Mouse (Mus musculus): ENCODE results near the gene Defb20. TPM values are rescaled to one million over a fixed set of nuclear protein-coding genes. Genes with fewer than 3 reads are reported as not detected.

Defb20 gene
- polyA plus RNA-seq, 1 experiment from 2014 or later = not detected

DNA sequence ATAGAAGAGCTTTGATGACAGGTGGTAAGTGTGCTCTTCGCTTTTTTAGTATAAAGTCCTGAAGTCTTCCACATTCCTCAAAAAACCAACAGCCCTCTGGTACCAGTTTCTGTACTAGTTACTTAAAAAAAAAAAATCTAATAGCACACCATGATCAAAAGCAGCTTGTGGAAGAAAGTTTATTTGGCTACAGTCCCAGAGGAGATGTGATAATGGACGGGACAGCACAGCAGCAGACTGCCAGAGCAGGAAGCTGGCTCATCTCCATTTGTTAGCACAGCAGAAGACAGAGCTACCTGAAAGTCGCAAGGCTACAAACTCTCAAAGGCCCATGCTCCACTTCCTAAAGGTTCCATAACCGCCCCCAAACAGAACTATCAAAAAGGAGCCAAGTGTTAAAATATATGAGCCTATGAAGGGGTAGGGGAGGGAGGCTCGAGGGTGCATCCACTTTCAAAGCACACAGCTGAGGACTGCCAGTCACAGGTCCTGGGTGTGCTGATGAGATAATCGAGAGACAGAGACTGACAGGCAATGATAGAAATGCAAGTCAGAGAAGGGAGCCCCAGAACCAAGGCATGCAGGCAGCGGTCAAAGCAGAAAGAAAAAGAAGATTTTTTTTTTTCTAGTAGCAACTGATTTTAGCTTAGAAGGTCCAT lies 23.5 kb downstream of the Defb20 start:
- Histone ChIP-seq H3K27me3 (no peaks in the 10 kb centered on the region), H3K4me1 (replicated peaks) (0 out of 2 replicates have a peak, but pooled peaks cover 5% of the 10 kb centered on the region), H3K4me2 (no peak overlapping the region), H3K9ac (no peak overlapping the region), H3K36me3 (no peaks in the 10 kb centered on the region), H3K27ac (no peak overlapping the region), H3K4me3 (no peak overlapping the region), H3K9me3 (replicated peaks) (no peaks in the 10 kb centered on the region)
- 48% methylated on average over 7 of the region's 7 CpGs for WGBS
- ATAC-seq (replicated peaks; ENCODE audit: insufficient number of reproducible peaks, insufficient read depth, low FRiP score, low read depth) = no peak

DNA sequence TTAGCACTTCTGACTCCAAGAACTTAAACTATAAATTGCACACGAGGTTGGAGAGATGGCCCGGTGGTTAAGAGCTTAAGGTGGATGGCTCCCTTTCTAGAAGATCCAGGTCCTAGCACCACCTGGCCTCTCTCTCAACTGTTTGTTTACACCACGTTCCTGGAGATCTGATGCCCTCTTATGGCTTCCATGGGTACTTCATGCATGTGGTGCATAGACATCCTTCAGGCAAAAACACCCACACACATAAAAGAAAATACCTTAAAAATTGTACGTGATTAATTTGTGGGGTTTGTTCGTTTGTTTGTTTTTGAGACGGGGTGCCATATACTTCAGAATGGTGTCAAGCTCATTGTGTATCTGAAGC lies 24.0 kb downstream of the Defb20 start:
- H3K4me2 ChIP-seq = no peak overlapping the region
- WGBS = 79% methylated on average over 6 of the region's 6 CpGs
- no peak for ATAC-seq (replicated peaks; ENCODE audit: insufficient number of reproducible peaks, insufficient read depth, low FRiP score, low read depth)

DNA sequence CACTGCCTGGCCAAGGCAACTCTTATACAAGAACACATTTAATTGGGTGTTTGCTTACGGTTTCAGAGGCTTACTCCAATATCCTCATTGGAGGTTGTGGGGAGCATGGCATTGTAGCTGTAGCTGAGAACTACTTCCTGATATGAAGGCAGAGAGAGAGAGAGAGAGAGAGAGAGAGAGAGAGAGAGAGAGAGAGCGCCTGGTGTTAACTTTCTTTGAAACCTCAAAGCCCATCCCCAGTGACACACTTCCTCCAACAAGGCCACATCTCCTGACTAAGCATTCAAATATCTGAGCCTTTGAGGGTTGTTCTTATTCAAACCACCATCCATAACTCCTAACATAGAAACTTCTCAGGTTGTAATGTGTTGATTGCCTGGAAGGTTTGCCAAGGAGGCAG lies 27.1 kb downstream of the Defb20 start:
- no peak overlapping the region for H3K27ac ChIP-seq
- no peak overlapping the region for H3K9ac ChIP-seq
- no peak overlapping the region for H3K4me2 ChIP-seq
- H3K9me3 ChIP-seq (replicated peaks) = no peaks in the 10 kb centered on the region
- H3K4me1 ChIP-seq (replicated peaks) = 0 out of 2 replicates have a peak, but pooled peaks cover 5% of the 10 kb centered on the region
- H3K36me3 ChIP-seq = no peaks in the 10 kb centered on the region
- 72% methylated on average over 2 of the region's 2 CpGs for WGBS
- H3K27me3 ChIP-seq = no peaks in the 10 kb centered on the region; the same call in 1 of the 2 replicates
- no peak for ATAC-seq (replicated peaks; ENCODE audit: insufficient number of reproducible peaks, insufficient read depth, low FRiP score, low read depth)
- no peak overlapping the region for H3K4me3 ChIP-seq

More for the DNA sequence above, 24.0 kb downstream of the Defb20 start:
- Histone ChIP-seq H3K9me3 (replicated peaks) (no peaks in the 10 kb centered on the region), H3K27me3 (no peaks in the 10 kb centered on the region), H3K4me1 (replicated peaks) (0 out of 2 replicates have a peak, but pooled peaks cover 5% of the 10 kb centered on the region), H3K36me3 (no peaks in the 10 kb centered on the region), H3K27ac (no peak overlapping the region), H3K4me3 (no peak overlapping the region), H3K9ac (no peak overlapping the region)

DNA sequence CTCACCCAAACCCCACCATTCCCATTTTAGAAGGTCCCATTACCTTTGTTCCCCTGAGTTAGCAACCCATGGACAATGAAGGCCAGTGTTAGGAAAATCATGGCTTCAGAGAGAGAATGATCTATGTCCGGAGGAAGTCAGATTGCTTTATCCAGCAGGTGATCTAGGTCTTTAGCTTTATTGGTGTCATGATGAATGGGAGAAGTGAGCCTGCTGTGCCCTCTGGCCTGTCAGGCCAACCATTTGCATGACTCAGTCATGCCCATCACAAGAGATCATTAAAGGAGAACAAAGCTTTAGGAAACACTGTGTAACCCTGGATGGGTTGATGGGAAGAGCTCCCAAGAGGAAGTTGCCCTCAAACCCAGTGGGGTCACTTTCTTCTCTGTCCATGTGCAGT lies 34.7 kb downstream of the Defb20 start, which contains the start of gene Defb26:
Gene Defb26, minus strand, starts transcription at position 101 of the 400 bp plus-strand sequence.
- no peak within 1 kb of the TSS for H3K4me2 ChIP-seq
- no peaks in the 10 kb centered on the region for H3K36me3 ChIP-seq
- 85% methylated on average over 1 of the region's 1 CpGs for WGBS
- ATAC-seq (replicated peaks; ENCODE audit: insufficient number of reproducible peaks, insufficient read depth, low FRiP score, low read depth) = no peak
- no peaks in the 10 kb centered on the region for H3K4me1 ChIP-seq (replicated peaks)
- peaks cover 3% of the 10 kb centered on the region; the same call in 1 of the 2 replicates for H3K27me3 ChIP-seq
- H3K4me3 ChIP-seq = no peak within 1 kb of the TSS
- no peaks in the 10 kb centered on the region for H3K9me3 ChIP-seq (replicated peaks)
- H3K27ac ChIP-seq = no peak within 1 kb of the TSS
- H3K9ac ChIP-seq = no peak within 1 kb of the TSS

DNA sequence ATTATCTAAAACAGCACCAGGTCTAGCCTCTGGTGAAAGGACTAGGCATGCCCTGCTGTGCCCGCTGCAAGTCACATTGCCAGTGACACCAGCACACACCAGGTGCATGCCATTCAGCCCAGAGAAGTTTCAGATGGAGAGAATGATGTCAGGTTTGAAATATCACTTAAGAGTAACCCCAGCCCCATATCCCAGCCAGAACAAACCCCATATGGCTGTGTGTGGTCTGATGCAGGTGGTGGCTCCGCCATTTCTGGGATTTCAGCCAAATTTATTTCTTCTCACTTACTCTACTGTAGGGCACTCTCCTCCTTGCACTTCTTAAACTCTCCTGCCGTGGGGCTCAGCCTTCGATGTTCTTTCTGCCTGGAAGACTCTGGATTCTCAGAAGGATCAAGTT lies 39.2 kb downstream of the Defb20 start:
- ATAC-seq (replicated peaks; ENCODE audit: insufficient number of reproducible peaks, insufficient read depth, low FRiP score, low read depth) = no peak
- no peak overlapping the region for H3K9ac ChIP-seq
- no peak overlapping the region for H3K4me3 ChIP-seq
- no peak overlapping the region for H3K27ac ChIP-seq
- no peaks in the 10 kb centered on the region for H3K4me1 ChIP-seq (replicated peaks)
- no peaks in the 10 kb centered on the region for H3K9me3 ChIP-seq (replicated peaks)
- H3K4me2 ChIP-seq = no peak overlapping the region
- 67% methylated on average over 4 of the region's 4 CpGs for WGBS
- H3K36me3 ChIP-seq = no peaks in the 10 kb centered on the region
- 0 out of 2 replicates have a peak, but pooled peaks cover 3% of the 10 kb centered on the region for H3K27me3 ChIP-seq

DNA sequence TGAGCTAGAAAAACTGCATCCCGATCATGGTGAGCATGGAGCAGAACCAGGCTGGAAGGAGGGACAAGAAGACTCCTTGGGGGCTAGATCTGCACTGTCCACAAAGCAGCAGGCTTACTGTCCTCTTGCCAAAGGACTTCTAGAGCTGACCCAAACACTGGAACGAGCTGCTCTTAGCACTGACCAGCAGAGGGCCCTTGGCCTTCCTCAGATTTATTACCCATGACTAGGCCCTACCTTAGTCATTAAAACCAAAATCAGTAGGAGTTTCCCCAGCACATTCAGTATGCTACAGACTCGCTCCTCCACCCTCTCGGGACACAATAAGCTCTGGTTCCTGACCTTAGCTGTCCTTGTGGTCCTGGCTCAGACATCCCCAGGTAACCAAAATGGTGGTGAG lies 41.1 kb downstream of the Defb20 start, which contains the start of gene Defb28:
Gene Defb28, plus strand, starts transcription at position 275 of the 400 bp plus-strand sequence.
- H3K4me1 ChIP-seq (replicated peaks) = no peaks in the 10 kb centered on the region
- ATAC-seq (replicated peaks; ENCODE audit: insufficient number of reproducible peaks, insufficient read depth, low FRiP score, low read depth) = no peak

More for the DNA sequence above, 41.1 kb downstream of the Defb20 start, which contains the start of gene Defb28:
- no peak within 1 kb of the TSS for H3K27ac ChIP-seq
- H3K27me3 ChIP-seq = no peaks in the 10 kb centered on the region
- no peak within 1 kb of the TSS for H3K9ac ChIP-seq
- no peaks in the 10 kb centered on the region for H3K36me3 ChIP-seq
- H3K4me3 ChIP-seq = no peak within 1 kb of the TSS
- no peak within 1 kb of the TSS for H3K4me2 ChIP-seq
- H3K9me3 ChIP-seq (replicated peaks) = no peaks in the 10 kb centered on the region
- WGBS = 78% methylated on average over 4 of the region's 4 CpGs

Other genes with a start within 250 kb of the Defb20 start
- gene Tbc1d20, start 183.2 kb upstream of the Defb20 start, polyA plus RNA-seq (2015; fragmentation: Nextera tagmentation; extraction: Ambion mirVana) = 28.8 and 35.4 TPM in 2 replicates
- 54.3 and 79.1 TPM in 2 replicates for gene Rbck1, start 144.4 kb upstream of the Defb20 start, polyA plus RNA-seq (2015; fragmentation: Nextera tagmentation; extraction: Ambion mirVana)
- gene Trib3, start 133.0 kb upstream of the Defb20 start, polyA plus RNA-seq (2015; fragmentation: Nextera tagmentation; extraction: Ambion mirVana) = 2.9 and 3.1 TPM in 2 replicates
- 1.6 and 2.1 TPM in 2 replicates for gene Nrsn2, start 100.4 kb upstream of the Defb20 start, polyA plus RNA-seq (2015; fragmentation: Nextera tagmentation; extraction: Ambion mirVana)
- 6.5 and 7.0 TPM in 2 replicates for gene Sox12, start 79.0 kb upstream of the Defb20 start, polyA plus RNA-seq (2015; fragmentation: Nextera tagmentation; extraction: Ambion mirVana)
- 30.8 and 31.7 TPM in 2 replicates for gene Zcchc3, start 62.0 kb upstream of the Defb20 start, polyA plus RNA-seq (2015; fragmentation: Nextera tagmentation; extraction: Ambion mirVana)
- 2.0 and 2.4 TPM in 2 replicates for gene 6820408C15Rik, start 61.5 kb upstream of the Defb20 start, polyA plus RNA-seq (2015; fragmentation: Nextera tagmentation; extraction: Ambion mirVana)
- gene Defb23, start 12.4 kb upstream of the Defb20 start, polyA plus RNA-seq (2015; fragmentation: Nextera tagmentation; extraction: Ambion mirVana) = not detected in 2 replicates
- not detected in 2 replicates for gene Defb22, start 13.1 kb downstream of the Defb20 start, polyA plus RNA-seq (2015; fragmentation: Nextera tagmentation; extraction: Ambion mirVana)
- not detected in 2 replicates for gene Defb26, start 34.6 kb downstream of the Defb20 start, polyA plus RNA-seq (2015; fragmentation: Nextera tagmentation; extraction: Ambion mirVana)
- gene Defb28, start 41.2 kb downstream of the Defb20 start, polyA plus RNA-seq (2015; fragmentation: Nextera tagmentation; extraction: Ambion mirVana) = not detected in 2 replicates
- not detected in 2 replicates for gene Defb29, start 63.0 kb downstream of the Defb20 start, polyA plus RNA-seq (2015; fragmentation: Nextera tagmentation; extraction: Ambion mirVana)
- not detected in 2 replicates for gene Gm17416, start 92.3 kb downstream of the Defb20 start, polyA plus RNA-seq (2015; fragmentation: Nextera tagmentation; extraction: Ambion mirVana)
- gene Defb21, start 95.7 kb downstream of the Defb20 start, polyA plus RNA-seq (2015; fragmentation: Nextera tagmentation; extraction: Ambion mirVana) = not detected in 2 replicates
- 0.57 and 0.88 TPM in 2 replicates for gene Defb19, start 103.2 kb downstream of the Defb20 start, polyA plus RNA-seq (2015; fragmentation: Nextera tagmentation; extraction: Ambion mirVana)
- gene Defb45, start 122.3 kb downstream of the Defb20 start, polyA plus RNA-seq (2015; fragmentation: Nextera tagmentation; extraction: Ambion mirVana) = not detected in 2 replicates
- gene Defb36, start 127.3 kb downstream of the Defb20 start, polyA plus RNA-seq (2015; fragmentation: Nextera tagmentation; extraction: Ambion mirVana) = not detected in 2 replicates
- gene Defb25, start 146.0 kb downstream of the Defb20 start, polyA plus RNA-seq (2015; fragmentation: Nextera tagmentation; extraction: Ambion mirVana) = 0.77 and 0.86 TPM in 2 replicates
- 12.1 and 12.7 TPM in 2 replicates for gene Rem1, start 149.9 kb downstream of the Defb20 start, polyA plus RNA-seq (2015; fragmentation: Nextera tagmentation; extraction: Ambion mirVana)
- 70.6 and 86.1 TPM in 2 replicates for gene H13, start 192.4 kb downstream of the Defb20 start, polyA plus RNA-seq (2015; fragmentation: Nextera tagmentation; extraction: Ambion mirVana)
- 18.9 and 20.3 TPM in 2 replicates for gene Mcts2, start 210.0 kb downstream of the Defb20 start, polyA plus RNA-seq (2015; fragmentation: Nextera tagmentation; extraction: Ambion mirVana)